Mouse (Mus musculus) gastrocnemius, postnatal 14 days (tissue): Measurements from ENCODE around the gene Sec22c. TPM values are rescaled to one million over a fixed set of nuclear protein-coding genes. Genes with fewer than 3 reads are reported as not detected.

Source experiments
- DNase-seq: peaks from one replicate; pipeline ENCODE4 v3.0.0; 2021; ENCODE audit warnings: mixed read lengths
- intact Hi-C: fragments of 180-260 bp; cut with DNase I; formaldehyde crosslinking; loops from one replicate; pipeline ENCODE4 v1.15.1; 2025; ENCODE audit warnings: low total_unique reads
- total RNA-seq, 2 experiments: library from RNA; stranded (reverse); gene quantifications; 2 replicates each; pipeline ENCODE4 v1.2.3; 2021

The Sec22c gene
- total RNA-seq, 2 experiments from 2014 or later, result 3.1 to 6.1 TPM

- DNase-seq, result no peak
- intact Hi-C loops, result no loop called here
Measured at GRCm38 (mm10) chr9:121663467-121663866, 41.8 kb downstream of the Sec22c start.

GRCm38 (mm10) chr9:121659791-121660190 lies 45.5 kb downstream of the Sec22c start:
- no peak for DNase-seq
- intact Hi-C loops, result no loop called here

- intact Hi-C loops, result no loop called here
- no peak for DNase-seq
Measured at GRCm38 (mm10) chr9:121658248-121658647, 47.0 kb downstream of the Sec22c start.

DNA sequence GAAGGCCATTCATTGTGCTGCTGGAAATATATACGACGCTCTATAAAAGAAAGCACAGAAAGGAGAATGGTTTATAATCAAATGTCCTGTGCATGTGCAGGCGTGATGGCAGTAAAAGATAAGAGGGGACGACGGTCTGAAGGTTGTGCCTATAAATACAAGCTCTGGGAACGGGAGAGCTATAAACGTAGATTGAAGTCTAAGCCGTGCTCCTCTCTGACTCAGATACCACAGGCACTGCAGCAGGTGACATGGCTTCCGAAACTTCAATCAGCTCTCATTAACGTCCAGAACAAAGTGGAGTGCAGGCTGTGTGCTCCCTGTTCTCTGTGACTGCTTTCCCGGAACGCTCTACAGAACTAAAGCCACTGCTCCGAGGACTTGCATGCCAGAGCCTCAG lies 48.1 kb downstream of the Sec22c start:
- no peak for DNase-seq
- intact Hi-C loops, result no loop called here

DNA sequence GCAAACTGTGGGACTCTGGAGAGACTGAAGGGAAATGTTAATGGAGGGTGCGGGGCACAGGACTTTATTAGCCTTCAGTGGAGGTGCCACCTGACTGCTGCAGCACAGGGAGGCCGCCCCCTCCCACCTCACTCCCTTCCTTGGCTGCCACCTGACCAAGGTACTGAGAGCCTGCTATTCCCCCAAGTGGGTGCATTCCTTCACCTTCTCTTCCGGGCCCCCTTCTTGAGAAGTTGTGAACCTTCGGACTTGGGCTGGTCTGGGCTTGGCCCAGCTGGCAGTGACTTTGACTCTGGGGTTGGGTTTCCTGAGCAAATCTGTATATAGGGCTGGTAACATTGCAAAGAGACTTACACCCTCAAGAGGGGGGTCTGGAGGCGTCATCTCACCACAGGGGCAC lies 49.0 kb downstream of the Sec22c start:
- intact Hi-C loops, result no loop called here
- DNase-seq, result no peak

DNA sequence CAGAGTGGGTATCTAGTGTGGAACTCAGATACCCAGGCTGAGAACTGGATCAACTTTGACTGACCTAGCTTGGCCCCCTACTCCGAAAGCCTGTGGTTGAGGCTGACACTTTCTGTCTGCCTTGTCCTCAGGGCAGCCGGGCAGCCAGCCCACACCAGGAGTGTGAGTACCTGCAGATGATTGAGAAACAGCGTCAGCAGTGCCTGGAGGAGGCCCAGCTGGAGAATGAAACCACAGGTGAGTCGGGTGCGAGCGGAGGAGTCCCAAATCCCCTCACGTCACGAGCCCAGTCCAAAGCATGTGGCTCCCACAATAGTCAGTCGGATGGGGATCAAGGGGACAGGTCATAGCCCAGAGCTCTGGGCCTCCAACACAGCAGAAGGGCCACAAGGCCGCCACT lies 51.6 kb downstream of the Sec22c start:
- no peak for DNase-seq
- intact Hi-C loops, result no loop called here

DNA sequence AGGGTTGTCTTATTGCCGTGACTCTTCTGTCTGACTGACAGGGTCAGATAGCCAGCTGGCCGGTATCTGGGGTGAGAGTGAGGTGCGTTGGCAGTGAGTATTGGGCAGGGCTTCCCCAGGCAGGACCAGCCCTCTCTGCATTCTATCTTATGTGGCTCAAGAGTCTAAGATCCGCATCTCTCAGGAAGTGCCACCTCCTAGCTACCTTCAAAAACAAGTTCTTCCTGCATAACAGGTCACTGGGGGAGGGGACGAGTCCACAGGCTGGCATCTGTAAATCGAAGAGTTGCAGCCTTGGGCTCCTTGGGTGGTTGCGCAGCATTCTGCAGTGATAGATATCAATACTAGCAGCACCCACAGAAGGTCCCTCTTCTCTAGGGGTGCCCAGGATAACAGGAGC lies 58.3 kb downstream of the Sec22c start:
- no peak for DNase-seq
- intact Hi-C loops, result no loop called here

DNA sequence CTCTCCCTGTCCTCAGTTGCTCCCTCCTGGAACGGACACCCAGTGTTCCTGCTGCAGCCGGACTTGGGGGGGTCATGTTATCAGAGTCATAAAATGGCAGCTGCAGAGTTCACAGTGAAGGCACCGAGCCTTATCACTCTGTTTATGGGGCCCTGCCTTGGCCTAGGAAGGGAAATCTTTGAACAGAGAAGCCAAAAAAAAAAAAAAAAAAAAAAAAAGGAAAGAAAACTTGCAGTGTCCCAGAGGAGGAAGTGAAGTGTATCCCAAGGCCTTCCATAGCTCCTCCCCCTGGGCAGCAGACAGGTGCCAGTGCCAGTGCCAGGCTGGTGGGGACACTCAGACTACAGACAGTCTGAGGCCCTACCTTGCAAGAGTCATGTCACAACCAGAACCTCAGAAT lies 60.4 kb downstream of the Sec22c start:
- intact Hi-C loops, result loop anchor here (5.0 kb wide), 1 partner anchor 37 kb away; no protein-coding TSS in a partner anchor
- DNase-seq, result no peak

DNA sequence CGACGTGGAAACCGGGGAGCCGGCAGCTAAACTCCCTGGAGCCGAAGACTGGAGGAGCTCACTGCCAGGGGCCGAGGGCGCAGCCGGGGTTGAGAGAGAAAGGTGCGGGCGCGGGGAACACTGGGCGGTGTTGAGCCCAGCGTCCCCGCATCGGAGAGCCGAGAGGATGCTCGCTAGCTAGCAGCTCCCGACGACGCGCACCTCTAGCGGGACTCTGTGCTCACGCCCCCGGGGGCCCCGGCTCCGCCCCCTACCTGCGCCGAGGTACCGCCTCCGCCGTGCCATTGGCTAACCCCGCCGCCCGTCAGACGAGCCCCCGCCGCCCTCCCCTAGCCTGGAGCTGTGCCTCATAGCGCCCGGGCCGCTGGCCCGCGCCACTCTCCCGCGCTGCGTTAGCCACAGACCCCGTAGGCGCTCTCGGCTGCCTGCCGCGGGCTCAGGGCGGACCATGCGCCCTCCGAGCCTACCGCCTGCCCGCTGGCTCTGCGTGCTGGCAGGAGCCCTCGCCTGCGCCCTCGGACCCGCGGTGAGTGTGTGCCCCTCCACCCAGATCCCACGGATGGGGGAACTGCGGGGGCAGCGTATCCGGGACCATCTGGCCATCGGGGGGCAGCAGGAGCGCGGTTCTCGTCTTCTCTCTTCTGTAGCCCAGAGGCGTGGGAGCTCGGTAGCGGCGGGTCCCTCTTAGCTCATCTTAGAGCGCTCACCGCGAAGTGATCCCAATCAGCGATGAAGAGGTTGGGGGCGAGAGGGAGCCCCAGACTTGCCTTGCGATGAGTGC lies 62.7 kb downstream of the Sec22c start, which contains the start of gene Vipr1:
Vipr1 (plus strand) TSS at position 316 of the 781 bp plus-strand sequence.
- intact Hi-C loops, result loop anchor here (5.0 kb wide), 1 partner anchor 40 kb away; no protein-coding TSS in a partner anchor
- peak; percentile 45 for DNase-seq

DNA sequence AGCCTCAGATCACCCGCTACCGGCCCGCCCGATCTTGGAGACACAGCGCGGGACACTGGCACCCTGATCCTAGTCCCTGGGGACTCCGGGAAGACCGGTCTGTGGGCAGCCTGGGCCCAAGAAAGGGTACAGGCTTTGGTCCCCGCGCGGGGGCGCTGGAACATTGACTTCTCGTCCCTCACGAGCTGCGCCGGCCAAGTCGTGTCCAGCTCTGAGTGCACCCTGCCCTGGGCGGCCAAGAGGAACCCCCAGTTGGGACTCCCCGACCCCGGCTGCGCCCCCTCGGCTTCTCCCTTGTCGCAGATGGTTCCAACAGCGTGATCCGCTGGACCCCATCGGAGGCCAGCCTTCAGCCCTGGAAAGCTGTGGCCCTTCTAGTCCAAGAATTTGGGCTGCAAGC lies 63.3 kb downstream of the Sec22c start, which contains the start of gene Lyzl4:
Lyzl4 (minus strand) TSS at position 96 of the 400 bp plus-strand sequence.
- peak; percentile 84 for DNase-seq
- intact Hi-C loops, result loop anchor here (5.0 kb wide), 1 partner anchor 40 kb away; no protein-coding TSS in a partner anchor

- no peak for DNase-seq
- intact Hi-C loops, result loop anchor here (5.0 kb wide), 1 partner anchor 41 kb away; no protein-coding TSS in a partner anchor
Measured at GRCm38 (mm10) chr9:121641235-121641915, 63.9 kb downstream of the Sec22c start.

- no peak for DNase-seq
- intact Hi-C loops, result loop anchor here (5.0 kb wide), 1 partner anchor 43 kb away; no protein-coding TSS in a partner anchor
Measured at GRCm38 (mm10) chr9:121639790-121640189, 65.5 kb downstream of the Sec22c start.

DNA sequence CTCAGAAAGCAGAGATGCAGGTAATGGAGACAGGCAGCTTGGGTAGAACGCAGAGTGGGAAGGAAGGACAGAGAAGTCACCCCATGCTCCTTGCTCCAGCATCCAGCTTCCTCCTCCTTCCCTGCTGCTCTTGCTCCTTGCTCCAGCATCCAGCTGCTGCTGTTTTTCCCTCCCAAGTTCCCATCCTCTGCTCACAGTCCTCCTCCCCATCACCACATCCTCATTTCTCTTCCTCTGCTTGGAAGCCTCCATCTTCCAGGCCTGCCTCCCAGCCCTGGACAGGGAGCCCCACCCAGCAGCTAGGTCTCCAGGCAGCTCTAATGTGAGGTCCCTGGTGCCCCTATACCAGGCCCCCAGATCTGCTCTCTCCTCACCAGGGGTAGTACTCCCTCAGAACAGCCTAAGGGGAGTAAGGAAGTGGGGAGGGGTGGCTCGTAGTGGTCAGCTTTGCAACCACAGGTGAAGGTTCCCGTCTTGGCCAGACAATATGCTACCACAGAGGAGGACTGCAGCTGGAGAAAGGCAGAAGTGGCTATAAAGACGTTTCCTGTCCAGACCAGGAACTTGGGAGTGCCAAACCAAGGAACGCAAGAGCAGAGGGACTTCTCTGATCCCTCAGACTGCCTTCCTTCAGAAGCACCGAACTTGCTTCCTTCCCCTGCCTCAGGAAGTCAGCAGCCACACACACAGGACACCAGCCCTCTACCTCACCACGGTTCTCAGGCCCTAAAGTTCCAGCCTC lies 69.3 kb downstream of the Sec22c start:
- intact Hi-C loops, result no loop called here
- no peak for DNase-seq

- intact Hi-C loops, result no loop called here
- DNase-seq, result no peak
Measured at GRCm38 (mm10) chr9:121633306-121633705, 72.0 kb downstream of the Sec22c start.

- intact Hi-C loops, result no loop called here
- DNase-seq, result no peak
Measured at GRCm38 (mm10) chr9:121632891-121633290, 72.4 kb downstream of the Sec22c start.

DNA sequence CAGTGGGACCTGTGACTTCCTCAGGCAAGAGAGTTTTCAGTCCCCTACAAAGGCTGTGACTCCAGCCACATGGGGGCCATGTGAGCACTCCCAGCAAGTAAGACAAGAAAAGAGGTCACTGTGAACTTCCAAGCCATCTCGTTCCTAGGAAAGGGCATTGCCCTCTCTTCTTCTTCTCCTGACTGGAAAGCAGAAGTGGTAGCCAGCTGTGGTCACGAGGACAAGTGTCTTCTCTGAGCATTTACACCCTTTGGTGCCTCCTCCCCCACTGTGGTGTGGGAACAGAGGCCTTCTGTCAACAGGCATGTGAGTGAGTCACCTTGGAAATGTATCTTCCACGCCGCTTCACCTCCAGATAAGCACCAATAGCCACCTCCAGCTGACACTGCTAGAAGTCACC lies 73.3 kb downstream of the Sec22c start:
- intact Hi-C loops, result no loop called here
- no peak for DNase-seq

DNA sequence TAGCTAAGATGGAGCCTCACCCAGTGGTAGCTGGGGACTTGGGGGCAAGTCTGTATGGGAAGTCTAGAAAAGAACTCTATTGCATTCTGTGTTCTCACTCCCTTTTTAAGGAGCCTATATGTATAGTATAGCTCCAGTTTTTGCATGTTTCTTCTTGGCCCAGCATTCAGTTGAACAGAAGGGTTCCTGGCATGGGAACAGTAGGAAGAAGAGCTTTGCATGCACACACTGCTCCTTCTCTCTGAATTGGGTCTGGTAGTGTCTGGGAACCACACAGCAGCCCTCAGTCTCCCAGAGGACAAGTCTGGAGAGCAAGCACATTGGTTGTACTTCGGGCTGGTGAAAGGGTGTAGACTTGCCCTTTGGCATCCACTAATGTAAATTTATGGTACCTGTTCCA lies 74.7 kb downstream of the Sec22c start:
- intact Hi-C loops, result no loop called here
- no peak for DNase-seq
